Mouse (Mus musculus): ENCODE data around the gene Krtap9-3.

The Krtap9-3 gene

GRCm38 (mm10) chr11:99566530-99566929, 31.4 kb downstream of the Krtap9-3 start, which contains the start of gene Krtap3-1:
Gene Krtap3-1 (minus strand): TSS chr11:99566630.
- no peak for DNase-seq (ENCODE audit: low spot score)

DNA sequence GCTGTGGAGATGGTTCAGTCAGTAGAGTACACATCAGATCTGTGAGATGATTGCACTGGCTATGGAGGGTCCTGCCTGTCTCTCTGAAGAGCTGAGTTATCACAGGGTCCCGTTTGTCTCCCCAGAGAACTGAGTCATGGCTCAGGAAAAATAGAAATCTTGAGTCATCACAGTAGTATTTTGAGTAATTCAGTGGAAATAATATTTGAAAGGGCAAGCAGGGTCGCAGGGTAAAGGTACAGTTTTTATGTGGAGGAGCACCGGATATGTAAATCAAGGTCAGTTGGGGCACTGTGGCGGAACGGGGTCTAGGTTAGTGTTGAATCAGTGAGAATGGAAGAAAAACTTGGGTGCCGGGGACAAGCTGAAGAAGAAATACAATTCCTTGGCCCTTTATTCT, 35.3 kb downstream of the Krtap9-3 start:
- DNase-seq (ENCODE audit: low spot score) = no peak

GRCm38 (mm10) chr11:99559366-99559765, 38.5 kb downstream of the Krtap9-3 start, which contains the start of gene Gm11939:
Gene Gm11939 (minus strand): TSS chr11:99559466.
- no peak for DNase-seq (ENCODE audit: low spot score)

- no peak for DNase-seq (ENCODE audit: low spot score)
Measured at GRCm38 (mm10) chr11:99557976-99558745, 39.7 kb downstream of the Krtap9-3 start.

GRCm38 (mm10) chr11:99556753-99557152, 41.2 kb downstream of the Krtap9-3 start, which contains the start of gene Krtap3-2:
Gene Krtap3-2 (minus strand): TSS chr11:99556853.
- no peak for DNase-seq (ENCODE audit: low spot score)

GRCm38 (mm10) chr11:99556195-99556594, 41.7 kb downstream of the Krtap9-3 start:
- no peak for DNase-seq (ENCODE audit: low spot score)

DNA sequence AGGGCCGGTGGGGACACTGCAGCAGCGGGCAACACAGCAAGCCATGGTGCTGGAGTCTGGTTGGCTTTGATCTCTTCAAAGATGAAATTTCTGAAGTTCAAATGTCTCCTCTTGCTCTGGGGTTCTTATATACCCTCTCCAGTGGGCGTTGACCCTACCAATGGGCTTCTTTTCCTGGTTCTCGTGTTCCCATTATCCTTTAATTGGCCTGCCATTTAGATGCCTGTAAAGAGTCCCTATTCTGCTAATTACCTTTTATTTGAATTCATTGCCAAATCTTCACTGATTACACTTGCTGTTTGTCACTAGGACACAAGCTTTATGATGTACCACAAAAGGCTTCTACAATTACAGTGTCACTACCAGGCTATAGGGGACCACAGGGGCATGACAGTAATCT, 47.1 kb downstream of the Krtap9-3 start, which contains the start of gene Krtap3-3:
TSS of gene Krtap3-3 (minus strand) at position 101 of the 400 bp plus-strand sequence.
- no peak for DNase-seq (ENCODE audit: low spot score)

GRCm38 (mm10) chr11:99547892-99548291, 50.0 kb downstream of the Krtap9-3 start:
- DNase-seq (ENCODE audit: low spot score) = no peak

Measured in layer of hippocampus, adult 9-10 months (tissue).